20 mouse cellular contexts compared by ENCODE assay signal in genomic region chr16:16244711-16245110, GRCm38 (mm10). TPM values are rescaled to one million over a fixed set of nuclear protein-coding genes. Genes with fewer than 3 reads are reported as not detected.
DNase-seq lines count a peak whose midpoint lies in the region; ATAC-seq lines count a peak whose summit lies in the region.
"Had no signal": no experiment of that assay in that cellular context is flagged by ENCODE, and none has a peak within 500 bp of the region (broad histone marks: within the 10 kb centered on the region; RNA-seq: fewer than 3 reads in every experiment).

No protein-coding gene starts in this region.

- H3K9me3 ChIP-seq in heart, embryonic 11.5 days (replicated peaks; ENCODE audit: control insufficient read depth, low read length) = no peaks in the 10 kb centered on the region
- H3K9me3 ChIP-seq: forebrain, embryonic 13.5 days; hindbrain, embryonic 15.5 days; intestine, embryonic 15.5 days; limb, embryonic 13.5 days; liver, embryonic 13.5 days; megakaryocyte, embryonic 14.5 days; neural tube, embryonic 13.5 days had no signal

- no peak for ATAC-seq in heart, embryonic 11.5 days (replicated peaks; ENCODE audit: insufficient number of reproducible peaks, low FRiP score, low TSS enrichment)
- ATAC-seq: forebrain, embryonic 13.5 days; intestine, embryonic 15.5 days had no signal

- no peaks in the 10 kb centered on the region for H3K27me3 ChIP-seq in heart, embryonic 11.5 days (ENCODE audit: control insufficient read depth, insufficient read depth, low read length)
- H3K27me3 ChIP-seq: forebrain, embryonic 13.5 days; hindbrain, embryonic 15.5 days; intestine, embryonic 15.5 days; limb, embryonic 13.5 days; liver, embryonic 13.5 days; neural tube, embryonic 13.5 days had no signal

- 46% methylated on average over 2 of the region's 2 CpGs for WGBS in heart, embryonic 11.5 days (ENCODE audit: insufficient replicate concordance)

- no peak overlapping the region for H3K4me2 ChIP-seq in heart, embryonic 11.5 days
- H3K4me2 ChIP-seq: forebrain, embryonic 13.5 days; hindbrain, embryonic 15.5 days; intestine, embryonic 15.5 days; limb, embryonic 13.5 days; liver, embryonic 13.5 days; neural tube, embryonic 13.5 days had no signal

- peak overlapping the region; percentile 63 for H3K27ac ChIP-seq in heart, embryonic 11.5 days (ENCODE audit: low read depth, low read length)
- H3K27ac ChIP-seq: forebrain, embryonic 13.5 days; hindbrain, embryonic 15.5 days; intestine, embryonic 15.5 days; limb, embryonic 13.5 days; liver, embryonic 13.5 days; neural tube, embryonic 13.5 days had no signal

- no peak overlapping the region for H3K4me3 ChIP-seq in heart, embryonic 11.5 days (ENCODE audit: low read depth, low read length)
- H3K4me3 ChIP-seq: forebrain, embryonic 13.5 days; hindbrain, embryonic 15.5 days; intestine, embryonic 15.5 days; limb, embryonic 13.5 days; liver, embryonic 13.5 days; megakaryocyte, embryonic 14.5 days; neural tube, embryonic 13.5 days had no signal

- H3K36me3 ChIP-seq in heart, embryonic 11.5 days (ENCODE audit: control insufficient read depth, insufficient read depth, low read length) = 0 out of 2 replicates have a peak, but pooled peaks cover 2% of the 10 kb centered on the region
- H3K36me3 ChIP-seq: hindbrain, embryonic 15.5 days; intestine, embryonic 15.5 days; limb, embryonic 13.5 days; liver, embryonic 13.5 days; neural tube, embryonic 13.5 days had no signal

- no peak overlapping the region for H3K9ac ChIP-seq in heart, embryonic 11.5 days (ENCODE audit: low read depth, low read length)
- H3K9ac ChIP-seq: forebrain, embryonic 13.5 days; hindbrain, embryonic 15.5 days; intestine, embryonic 15.5 days; limb, embryonic 13.5 days; liver, embryonic 13.5 days; neural tube, embryonic 13.5 days had no signal

- no peaks in the 10 kb centered on the region; the same call in 1 of the 2 replicates for H3K4me1 ChIP-seq in heart, embryonic 11.5 days (ENCODE audit: control insufficient read depth, insufficient read depth, low read length)
- H3K4me1 ChIP-seq: forebrain, embryonic 13.5 days; hindbrain, embryonic 15.5 days; intestine, embryonic 15.5 days; limb, embryonic 13.5 days; liver, embryonic 13.5 days; neural tube, embryonic 13.5 days had no signal

- DNase-seq in heart, postnatal 4 days = no peak
- peak; percentile 18 for DNase-seq in kidney, postnatal 10 days
- no peak for DNase-seq in kidney, adult 9 months
- DNase-seq in 3134 (ENCODE audit: extremely low read depth, insufficient read length, low spot score) (peak; percentile 10), adipocyte (ENCODE audit: low spot score) (peak; percentile 42)
- no peak for DNase-seq in layer of hippocampus, adult 9-10 months (ENCODE audit: low spot score)
- DNase-seq in cerebellum, postnatal 14 days = no peak
- DNase-seq: adrenal gland, adult 8-10 months; cerebellum, adult 9-11 months; gastrocnemius, postnatal 36 days; layer of hippocampus, postnatal 36 days; liver, embryonic 13.5 days; midbrain, embryonic 14.5 days had no signal

RNA-seq across cellular contexts. Expression of gene Pkp2, which starts 31.6 kb away (rescaled TPM):
- polyA plus RNA-seq in heart, embryonic 11.5 days (2014; fragmentation: Nextera tagmentation; extraction: Ambion mirVana) = 95.7 and 114 TPM in 2 replicates
- 100 to 1,000 TPM; 160 to 171 TPM for total RNA-seq in heart, postnatal 4 days (2021)

RNA-seq across cellular contexts. Expression of gene Yars2, which starts 58.1 kb away (rescaled TPM):
- polyA plus RNA-seq in heart, embryonic 11.5 days (2014; fragmentation: Nextera tagmentation; extraction: Ambion mirVana) = 39.5 and 43.7 TPM in 2 replicates
- total RNA-seq in heart, postnatal 4 days (2021) = 10 to 100 TPM; 30.8 to 35.1 TPM

Comparison
In these comparisons a context has a peak if more than half of its experiments do, and no peak if none do; other contexts are left out.
1. DNase-seq: peak in kidney, postnatal 10 days (single experiment), 3134 (single experiment) and adipocyte (single experiment); none in heart, postnatal 4 days (single experiment), kidney, adult 9 months (single experiment), layer of hippocampus, adult 9-10 months (single experiment) and cerebellum, postnatal 14 days (0 of 2).